Mouse (Mus musculus): Measurements from ENCODE around the gene Mast2. TPM values are rescaled to one million over a fixed set of nuclear protein-coding genes. Genes with fewer than 3 reads are reported as not detected.

Gene Mast2
- total and polyA plus RNA-seq, 3 experiments, result 13.3 to 126 (median 46.4) TPM

DNA sequence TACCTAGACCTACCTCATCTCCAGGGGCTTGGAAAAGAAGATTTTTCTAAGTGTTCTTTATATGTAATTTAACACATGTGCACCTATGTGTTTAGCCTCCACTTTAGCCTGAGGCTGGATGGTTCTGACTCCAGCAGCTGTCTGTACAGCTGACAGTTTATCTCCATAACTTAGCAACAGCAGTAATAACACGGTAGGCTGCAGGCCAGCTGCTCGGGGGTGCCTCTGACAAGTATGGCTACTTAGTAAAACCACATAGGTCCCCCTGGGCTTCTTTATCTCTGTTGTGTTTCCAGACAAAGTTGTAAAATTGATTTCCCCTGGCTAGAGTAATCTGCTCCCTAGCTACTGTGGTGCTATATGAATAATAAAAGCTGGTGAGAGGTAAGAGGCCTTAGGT, 19.5 kb upstream of the Mast2 start:
- TF ChIP-seq ETS1 (IDR thresholded peaks at IDR 0.05; ENCODE audit: low read depth, low read length) (peak; percentile 96), GATA1 (IDR thresholded peaks at IDR 0.05; ENCODE audit: low read depth, low read length) (0 out of 2 replicates have a peak, but pooled peaks have one; percentile 30), TAL1 (IDR thresholded peaks at IDR 0.05; ENCODE audit: low read length) (peak; percentile 10; the same call in 1 of the 2 replicates), TCF12 (IDR thresholded peaks at IDR 0.05; ENCODE audit: low read depth, low read length) (peak; percentile 63), ELF1 (IDR thresholded peaks at IDR 0.05; ENCODE audit: low read depth, low read length) (no peak), MAFK (IDR thresholded peaks at IDR 0.05; ENCODE audit: borderline replicate concordance, low read depth, low read length) (no peak), SIN3A (IDR thresholded peaks at IDR 0.05; ENCODE audit: low read length) (peak; percentile 64)
- no peaks in the 10 kb centered on the region for H3K9me3 ChIP-seq (replicated peaks; ENCODE audit: insufficient read depth, low read length)
- DNase-seq (ENCODE audit: low read depth, low spot score), result peak; percentile 71
- no peaks in the 10 kb centered on the region for H3K27me3 ChIP-seq (ENCODE audit: control insufficient read depth in 1 of 2, insufficient read depth in 2 of 2, low read length in 2 of 2)
- H3K4me1 ChIP-seq (ENCODE audit: control insufficient read depth in 1 of 2, insufficient read depth in 2 of 2, low read length in 2 of 2), result peaks cover 4 to 20% of the 10 kb centered on the region in 2 experiments; a peak in 3 of 4 replicates
- H3K4me3 ChIP-seq (ENCODE audit: control insufficient read depth in 1 of 2, insufficient read depth in 1 of 2, low read depth in 2 of 2, low read length in 2 of 2), result no peak overlapping the region
- no peaks in the 10 kb centered on the region for H3K79me2 ChIP-seq (ENCODE audit: control insufficient read depth, insufficient read depth, low read length, poor library complexity)
- peaks cover 0 to 14% of the 10 kb centered on the region in 2 experiments; a peak in 2 of 4 replicates for H3K36me3 ChIP-seq (ENCODE audit: control insufficient read depth in 1 of 2, insufficient read depth in 2 of 2, low read length in 2 of 2)
- H3K27ac ChIP-seq (ENCODE audit: control insufficient read depth, low read depth, low read length), result no peak overlapping the region
- no peak overlapping the region for H3K9ac ChIP-seq (ENCODE audit: control insufficient read depth, low read depth, low read length, poor library complexity, severe bottlenecking)

DNA sequence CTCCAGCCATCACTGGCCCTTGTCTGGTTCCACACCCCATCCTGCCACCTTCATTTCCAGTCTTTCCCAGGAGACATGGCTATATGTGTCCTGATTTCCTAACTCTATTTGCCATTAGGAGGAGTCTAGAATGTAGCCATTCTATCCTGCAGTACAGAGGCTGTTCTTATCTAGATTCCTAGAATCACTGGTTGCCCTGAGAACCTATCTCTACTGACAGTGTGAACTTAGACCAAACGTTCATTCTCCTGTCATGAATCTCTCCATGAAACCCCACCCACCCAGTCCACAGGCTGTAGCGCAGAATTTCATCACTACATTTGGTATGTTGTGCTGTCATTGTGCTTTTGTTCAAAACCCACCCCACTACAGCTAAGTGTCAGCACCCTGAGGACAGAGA, 17.3 kb upstream of the Mast2 start:
- Histone ChIP-seq H3K4me3 (ENCODE audit: control insufficient read depth in 1 of 2, insufficient read depth in 1 of 2, low read depth in 2 of 2, low read length in 2 of 2) (no peak overlapping the region), H3K9me3 (replicated peaks; ENCODE audit: insufficient read depth, low read length) (no peaks in the 10 kb centered on the region), H3K9ac (ENCODE audit: control insufficient read depth, low read depth, low read length, poor library complexity, severe bottlenecking) (no peak overlapping the region), H3K27ac (ENCODE audit: control insufficient read depth, low read depth, low read length) (no peak overlapping the region), H3K4me1 (ENCODE audit: control insufficient read depth in 1 of 2, insufficient read depth in 2 of 2, low read length in 2 of 2) (peaks cover 4 to 20% of the 10 kb centered on the region in 2 experiments; a peak in 3 of 4 replicates), H3K79me2 (ENCODE audit: control insufficient read depth, insufficient read depth, low read length, poor library complexity) (no peaks in the 10 kb centered on the region), H3K27me3 (ENCODE audit: control insufficient read depth in 1 of 2, insufficient read depth in 2 of 2, low read length in 2 of 2) (no peaks in the 10 kb centered on the region), H3K36me3 (ENCODE audit: control insufficient read depth in 1 of 2, insufficient read depth in 2 of 2, low read length in 2 of 2) (peaks cover 0 to 14% of the 10 kb centered on the region in 2 experiments; a peak in 2 of 4 replicates)
- DNase-seq (ENCODE audit: low read depth, low spot score), result peak; percentile 51
- TF ChIP-seq POLR2A (IDR thresholded peaks at IDR 0.05; ENCODE audit: control insufficient read depth in 1 of 2, insufficient read depth in 1 of 2, low read depth in 1 of 2, low read length in 2 of 2, poor library complexity in 1 of 2), result no peak
- no peak for TF ChIP-seq MYC (IDR thresholded peaks at IDR 0.05; ENCODE audit: low read depth, low read length)
- TF ChIP-seq RCOR1 (IDR thresholded peaks at IDR 0.05; ENCODE audit: low read depth, low read length), result peak; percentile 72
- no peak for TF ChIP-seq TCF12 (IDR thresholded peaks at IDR 0.05; ENCODE audit: low read depth, low read length)
- peak in 1 of 2 experiments; percentile 60; a peak in 2 of 4 replicates for TF ChIP-seq EP300 (IDR thresholded peaks at IDR 0.05; ENCODE audit: low read depth in 1 of 2, low read length in 2 of 2)
- no peak for TF ChIP-seq CHD1 (IDR thresholded peaks at IDR 0.05; ENCODE audit: low read depth, low read length)
- no peak for TF ChIP-seq MAX (IDR thresholded peaks at IDR 0.05; ENCODE audit: low read length)
- no peak for TF ChIP-seq POLR2AphosphoS5 (IDR thresholded peaks at IDR 0.05; ENCODE audit: borderline replicate concordance, low read depth, low read length)
- no peak for TF ChIP-seq HCFC1 (IDR thresholded peaks at IDR 0.05; ENCODE audit: low read depth, low read length)
- peak; percentile 48 for TF ChIP-seq GATA1 (IDR thresholded peaks at IDR 0.05; ENCODE audit: low read depth, low read length)
- TF ChIP-seq MAFK (IDR thresholded peaks at IDR 0.05; ENCODE audit: borderline replicate concordance, low read depth, low read length), result no peak
- TF ChIP-seq SMC3 (IDR thresholded peaks at IDR 0.05; ENCODE audit: low read depth, low read length), result no peak
- no peak for TF ChIP-seq USF2 (IDR thresholded peaks at IDR 0.05; ENCODE audit: borderline replicate concordance in 1 of 2, insufficient read depth in 1 of 2, low read depth in 1 of 2, low read length in 2 of 2)
- TF ChIP-seq TBP (IDR thresholded peaks at IDR 0.05; ENCODE audit: low read depth, low read length), result no peak
- TF ChIP-seq ELF1 (IDR thresholded peaks at IDR 0.05; ENCODE audit: low read depth, low read length), result no peak
- TF ChIP-seq KAT2A (conservative IDR thresholded peaks at IDR 0.05; ENCODE audit: low read depth, low read length), result no peak
- TF ChIP-seq BHLHE40 (IDR thresholded peaks at IDR 0.05; ENCODE audit: borderline replicate concordance, low read depth, low read length), result no peak
- no peak for TF ChIP-seq E2F4 (IDR thresholded peaks at IDR 0.05; ENCODE audit: borderline replicate concordance, low read depth, low read length)

Data from MEL (cell line).